Mouse (Mus musculus) kidney, postnatal 10 days (tissue): ENCODE data around the gene Phf2.
"Not testable (repeated sequence)": the region's sequence is repeated elsewhere in the genome, so short reads cannot be mapped to it uniquely, and the experiment has no call there.

Source experiments
- DNase-seq: peaks from one replicate; pipeline ENCODE4 v3.0.0; 2021; ENCODE audit warnings: mixed read lengths

Gene Phf2

DNA sequence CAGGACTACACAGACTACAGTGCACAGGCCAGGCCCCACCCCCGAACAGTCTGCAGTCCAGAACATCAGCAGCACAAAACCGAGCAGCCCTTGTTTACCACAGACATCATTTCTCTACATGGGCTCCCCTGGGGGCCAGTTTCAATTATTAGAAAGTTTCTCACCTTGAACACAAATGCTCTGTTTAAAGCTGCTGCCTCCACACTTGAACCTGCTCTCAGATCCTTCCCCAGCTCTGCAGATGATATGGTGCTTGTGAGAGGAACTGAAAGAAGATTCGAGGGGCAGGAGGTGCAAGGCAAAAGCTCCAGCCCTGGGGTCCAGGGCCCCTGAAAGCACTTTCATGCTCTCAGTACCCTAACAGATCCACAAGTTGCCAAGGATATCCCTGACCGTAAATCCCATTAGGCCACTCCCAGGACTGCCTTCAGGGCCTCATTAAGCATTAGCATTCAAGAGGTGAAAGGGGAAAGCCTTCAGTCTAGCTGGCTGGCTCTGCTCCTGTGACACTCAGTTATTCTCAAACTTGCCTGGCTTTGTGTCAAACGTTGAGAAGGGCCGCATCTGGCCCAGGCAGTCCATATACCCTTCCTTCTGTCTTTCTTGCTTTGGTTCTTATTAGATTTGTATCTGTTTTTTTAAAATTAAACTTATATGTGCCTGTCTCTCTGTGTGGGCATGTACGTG lies 13.5 kb downstream of the Phf2 start:
- DNase-seq = peak; percentile 55

DNA sequence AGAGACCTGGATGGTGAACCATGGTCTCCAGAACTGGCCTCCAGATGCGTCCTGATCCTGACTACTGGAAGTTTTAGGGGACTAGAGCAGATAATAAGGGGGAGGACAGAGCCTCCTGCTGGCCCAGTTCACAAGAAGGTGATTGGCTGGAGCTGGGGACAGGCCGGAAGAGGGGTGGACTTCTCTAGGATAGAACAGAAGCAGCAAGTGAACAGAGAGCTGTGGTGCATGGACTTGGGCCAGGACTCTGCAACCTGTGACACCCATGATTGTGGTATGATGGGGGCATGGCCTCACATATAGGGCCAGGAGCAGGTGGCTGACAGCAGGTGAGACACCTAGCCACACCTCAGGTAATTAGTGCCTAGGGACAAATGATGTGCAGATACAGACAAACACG lies 17.0 kb downstream of the Phf2 start:
- DNase-seq = no peak

DNA sequence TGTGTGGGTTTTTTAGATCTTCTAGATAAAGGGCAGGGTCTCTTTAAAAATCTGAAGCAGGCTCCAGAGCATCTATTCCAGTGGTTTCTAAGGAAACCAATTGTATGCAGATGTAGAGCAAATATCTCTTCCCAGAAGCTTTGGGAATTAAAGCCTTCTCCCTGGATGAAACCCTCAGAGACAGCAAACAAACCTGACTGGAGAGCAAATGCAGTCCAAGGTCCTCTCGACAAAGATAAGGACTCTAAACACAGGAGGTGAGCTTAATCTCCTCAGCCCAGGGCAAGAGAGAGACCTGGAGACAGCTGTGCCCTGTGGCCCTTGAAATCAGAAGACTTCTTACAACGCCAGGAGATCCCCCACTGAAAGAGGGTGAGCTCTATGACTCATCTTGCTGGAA lies 17.4 kb downstream of the Phf2 start:
- DNase-seq = no peak

DNA sequence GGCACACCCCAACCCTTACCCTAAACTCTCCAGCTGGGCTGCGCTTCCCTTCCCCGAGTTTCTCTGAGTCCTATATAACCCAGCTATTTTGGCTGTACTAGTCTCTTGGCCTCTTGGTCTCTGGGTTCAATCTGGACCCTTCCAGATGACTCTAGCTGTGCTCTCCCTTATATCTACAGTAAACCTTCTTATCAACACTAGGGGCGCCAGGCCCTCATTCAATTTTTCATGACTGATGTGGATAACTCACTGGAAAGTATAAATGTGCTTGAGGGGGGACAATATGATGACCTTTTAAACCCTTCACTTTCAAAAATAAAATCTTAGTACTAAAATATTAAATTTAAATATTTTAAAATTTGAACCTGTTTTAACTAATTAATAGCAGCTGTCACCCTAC lies 18.1 kb downstream of the Phf2 start:
- DNase-seq = no peak

DNA sequence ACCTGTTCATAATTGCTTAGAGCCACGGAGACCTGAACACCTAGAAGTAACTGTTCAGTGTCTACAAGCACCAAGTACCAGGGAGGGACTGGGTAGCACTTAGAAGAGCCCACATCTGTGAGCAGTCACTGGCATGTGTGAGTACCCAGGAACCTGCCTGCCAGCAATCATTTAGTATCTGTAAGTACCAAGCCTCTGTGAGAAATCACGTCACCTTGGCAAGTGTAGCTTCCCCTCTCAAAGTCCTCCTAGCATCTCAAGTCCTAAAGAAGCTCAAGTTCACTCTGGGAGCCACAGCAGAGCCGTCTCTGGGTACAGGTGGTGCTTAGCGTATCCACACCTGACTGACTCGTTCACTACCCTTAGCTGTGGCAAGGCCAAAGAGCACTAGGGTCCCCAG lies 19.2 kb downstream of the Phf2 start:
- DNase-seq = no peak

DNA sequence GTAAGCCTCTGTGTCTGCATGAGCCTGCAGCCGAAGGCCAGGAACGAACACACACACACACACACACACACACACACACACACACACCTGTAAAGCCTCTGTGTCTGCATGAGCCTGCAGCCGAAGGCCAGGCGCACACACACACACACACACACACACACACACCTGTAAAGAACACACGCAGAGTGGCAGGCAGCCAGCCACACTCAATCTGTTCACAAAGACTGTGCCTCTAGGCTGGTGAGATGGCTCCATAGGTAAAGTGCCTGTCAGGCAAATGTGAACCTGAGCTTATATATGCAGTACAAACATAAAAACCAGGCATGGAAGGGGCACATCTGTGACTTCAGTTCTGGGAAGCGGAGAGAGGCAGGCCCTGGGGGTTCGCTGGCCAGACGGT lies 20.1 kb downstream of the Phf2 start:
- no peak for DNase-seq

DNA sequence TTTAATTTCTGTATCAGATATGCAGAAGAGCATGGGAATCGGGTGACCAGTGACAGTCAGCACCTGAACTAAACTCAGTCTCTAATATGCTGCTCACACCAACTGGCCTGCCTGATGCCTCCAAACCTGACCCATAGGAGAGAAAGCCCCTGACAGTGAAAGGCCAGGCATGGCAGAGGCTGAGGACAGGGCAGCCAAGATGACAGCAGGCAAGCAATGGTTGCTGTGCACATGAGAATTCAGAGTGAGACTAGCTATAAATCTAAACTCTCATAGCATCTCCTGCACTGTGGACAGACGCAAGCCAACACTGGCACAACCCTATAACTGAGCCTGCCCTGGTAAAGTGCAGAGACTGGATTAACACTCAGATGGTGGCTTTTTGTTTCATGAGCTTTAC lies 20.6 kb downstream of the Phf2 start:
- DNase-seq = no peak

DNA sequence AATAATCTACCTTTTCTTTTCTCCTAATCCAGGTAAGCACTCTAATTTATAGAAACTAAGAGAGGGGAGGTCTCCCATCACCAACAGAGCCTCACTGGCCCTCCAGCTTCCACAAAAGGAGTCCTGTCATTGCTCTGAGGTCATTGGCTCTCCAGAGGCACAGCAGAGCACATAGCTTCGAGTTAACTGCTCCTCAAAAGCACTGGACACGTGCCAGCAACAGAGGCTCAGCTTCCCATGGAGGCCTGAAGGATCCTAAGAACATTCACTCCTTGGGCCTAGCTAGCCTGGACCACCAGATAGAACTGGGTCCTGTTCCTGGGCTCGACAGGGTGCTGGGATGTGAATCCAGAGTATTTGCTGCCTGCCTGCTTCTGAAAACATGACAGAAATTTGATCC lies 21.8 kb downstream of the Phf2 start:
- DNase-seq = peak; percentile 81

DNA sequence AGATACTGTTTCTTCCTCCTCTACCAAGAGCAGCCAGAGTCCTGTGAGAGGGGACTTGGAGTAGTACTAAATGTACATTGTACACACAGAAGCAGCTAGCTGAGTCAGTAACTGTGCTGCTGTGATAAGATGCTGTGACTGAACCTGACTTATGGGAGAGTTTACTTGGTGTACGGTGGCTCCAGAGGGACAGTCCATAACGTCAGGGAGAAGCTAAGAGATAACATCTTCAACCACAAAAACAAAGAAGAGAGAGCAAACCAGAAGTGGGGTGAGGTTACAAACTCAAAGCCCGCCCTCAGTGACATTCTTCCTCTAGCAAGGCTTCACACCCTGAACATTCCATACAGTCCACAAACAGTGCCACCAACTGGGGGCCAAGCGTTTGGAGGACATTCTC lies 25.6 kb downstream of the Phf2 start:
- no peak for DNase-seq

DNA sequence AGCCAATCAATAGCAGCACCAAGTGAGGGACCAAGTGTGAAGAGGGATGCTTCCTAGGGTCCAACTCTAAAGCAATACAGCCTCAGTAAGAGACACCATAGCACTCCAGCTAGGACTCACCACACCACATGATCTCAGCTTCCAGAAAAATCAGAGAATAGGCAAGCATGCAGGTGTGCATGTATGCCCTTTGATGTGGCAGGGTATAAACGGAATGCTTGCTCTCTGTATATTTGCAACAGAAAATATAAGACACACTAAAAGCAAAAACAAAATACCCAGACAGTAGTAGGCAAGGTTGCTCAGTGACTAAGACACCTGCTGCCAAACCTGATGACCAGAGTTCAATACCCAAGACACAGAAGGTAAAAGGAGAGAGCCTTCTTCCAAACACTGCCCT lies 27.4 kb downstream of the Phf2 start:
- no peak for DNase-seq

DNA sequence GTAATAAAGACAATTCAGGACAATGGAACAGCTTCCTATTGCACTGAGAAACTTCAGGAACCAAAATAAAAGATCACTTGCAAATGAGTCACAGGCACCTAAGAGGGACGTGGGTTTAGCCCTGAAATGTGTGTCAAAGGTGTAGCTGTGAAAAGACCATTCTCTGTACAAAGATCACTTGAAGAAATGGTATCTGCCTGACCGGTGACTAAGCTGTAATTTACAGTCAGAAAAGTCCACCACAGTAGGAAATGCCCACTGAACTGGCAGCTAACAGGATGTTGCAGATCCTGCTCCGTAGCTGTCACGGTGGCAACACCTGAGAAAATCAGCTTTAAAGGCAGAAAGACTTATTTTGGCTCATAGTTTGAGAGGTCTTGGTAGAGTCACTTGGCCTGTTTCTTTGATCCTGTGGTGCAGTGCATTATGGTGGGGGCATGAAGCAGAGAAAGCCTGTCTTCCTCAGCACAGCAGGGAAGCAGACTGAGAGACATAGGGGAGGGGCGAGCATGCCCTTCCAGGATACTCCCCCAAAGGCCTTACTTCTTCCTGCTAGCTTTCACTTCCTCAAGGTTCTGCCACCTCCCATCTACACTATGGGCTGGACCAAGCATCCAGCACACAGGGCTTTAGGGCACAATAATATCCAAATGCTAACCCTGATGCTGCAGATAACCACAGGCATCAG lies 28.9 kb downstream of the Phf2 start:
- no peak for DNase-seq

DNA sequence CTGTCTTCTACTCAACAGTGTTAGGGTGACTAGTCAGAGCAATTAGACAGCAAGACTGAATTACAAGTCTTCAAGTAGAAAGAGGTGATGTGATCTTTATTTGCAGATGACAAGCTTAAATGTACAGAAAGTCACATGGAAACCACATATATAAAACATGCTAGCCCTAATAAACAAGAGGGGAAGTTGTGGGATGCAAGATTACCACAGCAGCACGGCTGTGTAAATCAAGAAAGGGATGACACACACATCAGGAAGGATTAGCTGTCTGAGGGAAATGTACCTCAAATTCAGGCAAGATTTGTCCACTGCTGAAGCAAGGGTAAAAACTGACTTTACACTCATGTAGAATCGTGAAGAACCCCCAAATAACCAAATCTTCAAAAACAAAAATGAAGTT lies 32.6 kb downstream of the Phf2 start:
- no peak for DNase-seq

DNA sequence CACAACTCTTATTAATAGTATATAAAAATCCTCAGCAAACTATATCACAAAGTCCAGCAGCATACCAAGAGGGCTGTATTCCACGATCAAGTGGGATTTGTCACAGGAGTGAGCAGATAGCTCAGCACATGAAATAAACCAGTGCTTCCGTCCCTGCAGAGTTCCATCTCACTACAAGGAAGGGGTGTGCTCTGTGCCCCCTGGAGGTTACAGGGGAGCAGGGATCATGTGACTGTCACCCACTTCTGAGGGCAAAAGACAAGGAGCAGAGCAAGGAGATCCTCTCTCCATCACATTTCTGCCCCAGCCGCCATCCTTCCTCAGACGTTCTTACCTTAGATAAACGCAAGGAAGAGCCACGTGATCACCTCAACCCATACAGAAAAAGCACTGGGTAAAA lies 33.4 kb downstream of the Phf2 start:
- no peak for DNase-seq

DNA sequence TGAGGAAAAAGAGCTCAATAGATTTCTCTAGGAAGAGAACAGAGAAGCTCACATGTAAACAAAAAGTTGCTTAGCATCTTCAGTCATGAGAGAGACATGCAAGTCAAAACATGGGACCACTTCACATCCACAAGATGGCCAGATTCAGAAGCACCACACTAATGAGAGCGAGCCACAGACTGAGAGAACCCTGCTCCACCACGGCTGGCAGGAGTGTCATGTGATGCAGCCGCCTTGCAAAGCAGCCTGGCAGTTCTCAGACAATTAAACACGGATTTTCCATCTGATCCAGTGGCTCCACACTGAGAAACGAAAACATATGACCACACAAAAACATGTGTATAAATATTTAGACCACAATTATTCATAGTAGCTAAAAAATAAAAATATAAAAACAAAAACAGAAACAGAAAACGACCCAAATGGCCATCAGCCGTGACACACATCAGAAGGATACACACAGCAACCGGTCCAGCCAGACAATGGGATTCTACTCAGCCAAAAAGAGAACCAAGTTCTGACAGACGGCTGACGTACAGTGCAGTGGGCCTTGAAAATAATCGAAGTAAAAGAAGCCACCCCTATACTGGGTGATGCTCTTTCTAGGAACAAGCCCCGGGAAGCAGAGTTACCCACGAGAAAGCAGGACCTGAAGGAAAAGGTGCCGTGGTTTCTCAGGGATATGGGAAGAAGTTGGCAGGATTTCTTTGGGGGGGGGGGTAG lies 40.2 kb downstream of the Phf2 start:
- no peak for DNase-seq

DNA sequence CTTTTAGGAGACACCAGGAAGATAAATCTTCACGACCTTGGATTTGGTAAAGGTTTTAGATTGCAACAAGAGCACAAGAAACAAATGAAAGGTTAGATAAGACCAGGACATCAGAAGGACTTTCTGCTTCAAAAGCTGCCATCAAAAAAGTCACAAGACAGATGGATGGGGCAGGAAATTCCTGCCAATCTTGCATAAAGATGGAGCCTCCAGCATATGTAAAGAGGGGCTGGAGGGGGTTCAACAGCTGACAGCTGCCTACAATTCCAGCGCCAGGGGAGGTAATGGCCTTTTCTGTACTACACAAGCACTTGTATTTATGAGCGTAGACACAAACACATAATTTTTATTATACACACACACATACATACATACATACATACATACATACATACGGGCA lies 41.1 kb downstream of the Phf2 start:
- DNase-seq = no peak

DNA sequence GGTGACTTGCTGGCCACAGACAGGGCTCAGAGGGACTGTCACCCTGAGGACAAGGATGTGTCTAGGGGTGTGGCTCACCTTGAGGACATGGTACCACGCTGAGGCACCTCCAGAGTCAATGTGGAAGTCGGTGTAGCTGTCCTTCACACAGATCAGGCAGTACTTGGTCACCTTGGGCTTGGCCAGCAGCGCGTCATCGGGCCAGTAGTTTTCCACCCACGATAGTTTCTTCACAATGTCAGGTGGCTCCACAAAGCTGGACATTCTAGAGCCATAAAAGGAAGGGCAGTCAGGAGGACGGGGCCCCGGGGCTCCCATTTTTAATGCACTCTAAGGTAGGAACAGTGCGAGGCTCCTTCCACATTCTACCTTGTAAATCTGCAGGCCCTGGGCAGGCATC lies 48.0 kb downstream of the Phf2 start:
- no peak for DNase-seq

DNA sequence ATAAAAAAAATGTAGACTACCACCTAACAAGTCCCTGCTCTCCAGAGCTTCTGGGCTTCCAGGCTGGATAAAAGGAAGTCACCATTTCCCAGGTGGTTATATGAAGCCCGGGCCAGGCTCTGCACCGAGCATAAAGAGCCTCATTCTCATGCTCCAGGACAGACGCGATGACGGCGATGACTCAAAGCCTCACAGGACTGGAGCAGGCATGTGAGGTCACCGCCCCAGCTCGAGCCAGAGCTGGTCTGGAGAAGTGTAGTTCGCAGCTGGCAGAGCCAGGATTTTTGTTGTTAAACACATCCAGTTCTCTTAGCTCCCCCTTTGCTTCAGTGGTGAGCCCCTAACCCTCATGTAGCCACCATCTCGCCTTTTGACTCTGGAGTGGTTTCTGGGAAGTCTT lies 48.6 kb downstream of the Phf2 start:
- no peak for DNase-seq

DNA sequence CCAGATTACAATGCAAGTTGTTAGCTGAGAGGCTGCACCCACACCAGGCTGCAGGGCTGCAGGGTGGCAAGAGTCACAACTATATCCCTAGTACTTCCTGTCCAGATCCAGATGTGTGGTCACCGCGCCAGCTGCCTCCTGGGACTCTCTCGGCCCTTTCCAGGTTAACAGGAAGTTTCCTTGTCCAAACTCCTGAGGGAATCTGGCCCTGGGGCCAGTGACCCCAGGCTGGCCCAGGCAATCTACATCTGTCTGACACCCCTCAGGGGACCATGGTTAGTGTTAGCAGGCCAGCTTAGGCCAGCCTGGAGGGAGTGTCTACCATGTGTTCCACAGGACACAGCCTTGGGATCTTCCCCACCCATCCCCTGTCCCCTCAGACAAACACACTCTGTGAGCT lies 51.8 kb downstream of the Phf2 start:
- DNase-seq = no peak

DNA sequence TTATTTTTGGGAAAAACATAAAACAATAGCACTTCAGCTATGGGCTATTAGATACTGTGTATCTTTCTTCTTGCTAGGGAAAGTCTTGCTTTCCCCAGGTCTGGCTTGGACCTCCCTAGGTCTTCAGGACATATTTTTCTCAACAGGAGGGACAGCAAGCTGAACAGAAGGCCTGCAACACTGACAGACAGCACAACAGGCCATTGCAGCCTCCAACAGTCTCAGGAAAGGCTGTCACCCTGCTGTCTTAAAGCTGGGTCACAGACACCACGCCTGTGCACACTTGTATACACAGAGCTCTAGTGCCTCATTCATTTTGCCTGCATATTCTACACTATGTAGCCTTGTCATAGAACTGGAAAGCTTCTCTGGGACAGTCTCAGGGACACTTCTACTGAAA lies 56.5 kb downstream of the Phf2 start:
- DNase-seq = no peak

DNA sequence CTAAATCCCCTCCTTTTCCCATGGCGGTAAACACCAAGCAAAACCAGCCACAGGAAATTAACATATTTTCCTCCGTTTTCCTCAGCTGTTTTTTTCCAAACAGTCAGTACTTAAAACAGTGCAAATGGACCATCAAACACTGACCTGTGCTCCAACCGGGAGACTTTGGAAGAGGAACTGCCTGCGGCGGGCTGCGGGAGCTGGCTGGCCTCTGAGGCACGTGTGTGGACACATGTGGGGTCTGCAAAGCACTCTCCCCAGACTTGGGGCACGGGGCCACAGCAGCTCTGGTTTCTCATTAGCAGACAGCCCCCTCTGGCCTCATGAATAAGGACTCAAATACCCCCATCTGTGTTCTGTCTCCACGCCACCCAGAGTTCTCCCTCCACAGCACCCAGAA lies 59.9 kb downstream of the Phf2 start:
- no peak for DNase-seq

DNA sequence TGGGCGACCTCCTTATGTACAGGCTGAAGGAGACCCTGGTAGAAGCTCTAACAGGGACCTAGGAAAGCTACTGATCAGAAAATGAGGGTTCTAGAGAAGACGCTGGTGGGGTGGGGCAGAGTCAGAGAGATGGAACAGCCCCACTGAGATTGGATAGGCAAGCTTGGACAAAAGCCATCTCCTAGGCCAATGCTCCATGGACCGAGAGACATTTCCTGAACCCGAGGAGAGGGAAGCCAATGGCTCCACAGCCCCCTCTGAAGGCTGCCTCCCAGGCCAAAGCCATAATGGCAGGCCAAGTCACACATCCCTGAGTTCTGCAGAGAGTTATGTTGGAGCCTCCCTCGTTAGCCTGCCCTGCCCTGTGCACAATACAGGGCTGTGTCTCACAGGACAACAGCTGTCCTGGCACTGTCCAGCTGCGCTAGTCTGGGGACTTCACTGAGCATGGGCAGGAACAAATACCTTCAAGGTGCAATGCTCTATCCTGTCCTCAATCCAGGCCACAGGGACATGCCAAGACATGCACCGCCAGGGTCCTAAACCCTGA lies 60.6 kb downstream of the Phf2 start:
- no peak for DNase-seq

DNA sequence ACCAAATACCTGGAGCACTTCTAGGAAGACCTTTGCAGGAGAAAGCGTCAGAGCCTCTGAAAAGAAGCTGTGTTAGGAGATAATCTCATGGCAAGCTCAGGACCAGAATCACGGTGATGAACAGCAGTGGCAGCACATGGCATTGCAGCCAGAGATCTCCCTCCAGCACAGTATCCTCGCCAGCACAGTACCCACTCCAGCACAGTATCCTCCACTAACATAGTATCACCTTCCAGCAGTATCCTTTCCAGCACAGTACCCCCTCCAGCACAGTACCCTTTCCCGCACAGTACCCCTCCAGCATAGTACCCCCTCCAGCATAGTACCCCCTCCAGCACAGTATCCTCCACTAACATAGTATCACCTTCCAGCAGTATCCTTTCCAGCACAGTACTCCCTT lies 61.3 kb downstream of the Phf2 start:
- DNase-seq = not testable (repeated sequence)

DNA sequence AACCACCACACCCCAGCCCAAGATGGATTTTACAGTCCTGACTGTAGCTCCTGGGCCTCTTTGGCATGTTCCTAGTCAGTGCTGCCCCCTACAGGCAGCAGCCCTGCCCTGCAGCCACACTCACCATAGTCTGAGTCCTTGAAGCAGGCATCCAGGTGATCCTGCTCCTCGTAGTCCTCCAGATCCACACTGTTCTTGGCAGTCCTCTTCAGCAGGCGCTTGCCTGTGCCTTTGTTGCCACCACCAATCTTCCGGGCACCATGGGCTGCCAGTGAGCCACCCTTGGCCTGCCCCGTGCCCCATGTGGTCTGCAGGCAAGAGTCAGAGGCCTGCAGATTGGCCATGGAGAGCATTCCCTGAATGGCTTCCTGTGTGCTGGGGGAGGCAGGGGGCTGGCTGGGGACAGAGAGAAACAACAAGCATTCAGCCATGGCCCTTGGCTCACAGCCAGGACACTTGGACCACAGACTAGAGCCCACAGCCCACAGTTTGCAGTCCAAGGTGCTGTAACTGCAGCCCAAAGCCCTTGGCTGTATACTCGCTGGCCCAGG lies 63.4 kb downstream of the Phf2 start:
- DNase-seq = peak; percentile 70

DNA sequence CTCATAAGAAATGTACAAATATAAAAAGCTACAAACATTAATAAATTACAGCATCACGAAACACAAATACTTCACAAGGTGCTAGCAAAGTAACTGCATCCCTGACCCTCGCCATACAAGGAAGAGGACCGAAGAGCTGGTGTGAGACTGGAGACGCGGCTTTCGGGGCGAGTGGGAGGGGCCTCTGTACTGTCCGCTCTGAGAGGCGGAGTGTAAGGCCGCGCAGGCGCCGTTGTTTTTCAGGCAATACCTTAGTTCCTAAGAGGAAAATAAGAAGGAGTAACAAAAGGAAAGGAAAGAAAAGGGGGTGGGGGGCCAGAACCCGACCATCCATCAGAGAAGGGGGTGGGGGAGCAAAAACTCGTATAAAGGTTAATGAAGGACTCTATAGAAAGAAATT lies 68.7 kb downstream of the Phf2 start:
- no peak for DNase-seq
